Mouse (Mus musculus): ENCODE data around the gene Malsu1.

Malsu1 gene

DNA sequence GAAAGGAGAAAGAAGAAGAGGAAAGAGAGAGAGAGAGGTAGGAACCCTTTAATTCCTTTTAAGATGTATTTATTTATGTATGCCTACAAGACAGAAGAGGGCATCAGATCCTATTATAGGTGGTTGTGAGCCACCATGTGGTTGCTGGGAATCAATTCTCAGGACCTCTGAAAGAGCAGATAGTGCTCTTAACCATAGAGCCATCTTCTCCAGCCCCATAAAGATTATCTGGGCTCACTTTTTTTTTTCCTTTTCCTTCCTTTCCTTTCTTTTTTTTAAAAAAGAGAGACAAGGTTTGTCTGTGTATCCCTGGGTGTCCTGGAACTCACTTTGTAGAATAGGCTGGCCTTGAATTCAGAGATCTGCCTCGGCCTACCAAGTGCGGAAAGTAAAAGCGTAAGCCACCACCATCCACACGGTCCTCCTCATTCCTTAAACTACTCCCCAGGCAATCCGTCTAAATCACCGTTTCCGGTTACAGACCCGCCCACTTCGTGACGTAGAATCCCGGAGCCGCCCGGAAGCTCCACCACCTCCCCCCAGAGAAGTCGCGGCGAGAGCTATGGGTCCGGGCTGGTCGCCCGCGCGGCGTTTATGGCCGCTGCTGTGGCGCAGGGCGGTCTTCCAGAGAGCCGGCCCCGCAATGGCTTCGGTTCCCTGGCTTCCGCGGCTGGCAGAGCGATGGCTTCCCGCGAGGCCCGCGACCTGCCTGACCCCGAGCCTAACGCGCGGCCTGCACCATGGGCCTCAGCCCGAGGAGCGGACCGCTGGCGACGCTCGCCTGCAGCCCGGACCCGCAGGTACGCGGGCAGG, at the start of gene Malsu1:
Gene Malsu1, plus strand, starts transcription at position 492 of the 813 bp plus-strand sequence.
- DNase-seq (ENCODE audit: low read depth, low spot score), result peak; percentile 98

DNA sequence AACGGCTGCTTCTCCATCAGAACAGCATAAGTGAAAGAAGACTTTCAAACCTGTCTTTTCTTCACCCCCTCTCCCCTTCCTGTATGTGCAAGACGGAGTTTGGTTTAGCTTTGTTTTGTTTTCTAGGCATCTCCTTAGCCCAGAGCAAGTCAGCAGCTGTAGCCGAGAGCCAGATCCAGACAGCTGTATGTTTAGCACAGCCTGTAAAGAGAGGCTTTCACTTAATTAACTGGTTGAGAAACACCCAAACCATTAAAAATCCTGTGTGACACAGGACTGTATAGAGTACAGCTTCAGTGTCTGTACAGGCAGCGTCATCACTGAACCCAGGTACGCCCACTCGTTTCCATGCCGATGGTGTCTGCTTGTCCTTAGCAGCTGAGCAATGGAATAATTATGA, 48.3 kb upstream of the Malsu1 start:
- no peak for DNase-seq (ENCODE audit: low read depth, low spot score)

DNA sequence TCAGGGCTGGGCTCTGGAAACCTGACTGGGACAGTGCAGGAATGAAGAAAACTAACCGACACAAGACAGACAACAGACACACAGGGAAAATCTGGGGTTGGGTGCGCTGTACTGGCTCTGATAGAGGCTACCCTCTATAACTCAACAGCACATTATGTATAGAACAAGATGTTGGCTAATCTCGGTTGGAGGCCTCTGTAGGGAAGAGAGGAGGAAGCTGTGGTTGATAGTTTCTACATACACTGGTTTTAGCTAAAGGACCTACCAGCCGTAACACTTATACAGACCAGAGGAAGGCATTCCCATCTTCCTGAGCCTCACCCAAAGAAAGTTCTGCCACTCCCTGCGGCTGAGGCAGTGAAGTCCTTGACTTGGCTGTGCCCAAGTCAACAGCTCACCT, 47.1 kb upstream of the Malsu1 start:
- DNase-seq (ENCODE audit: low read depth, low spot score), result no peak

DNA sequence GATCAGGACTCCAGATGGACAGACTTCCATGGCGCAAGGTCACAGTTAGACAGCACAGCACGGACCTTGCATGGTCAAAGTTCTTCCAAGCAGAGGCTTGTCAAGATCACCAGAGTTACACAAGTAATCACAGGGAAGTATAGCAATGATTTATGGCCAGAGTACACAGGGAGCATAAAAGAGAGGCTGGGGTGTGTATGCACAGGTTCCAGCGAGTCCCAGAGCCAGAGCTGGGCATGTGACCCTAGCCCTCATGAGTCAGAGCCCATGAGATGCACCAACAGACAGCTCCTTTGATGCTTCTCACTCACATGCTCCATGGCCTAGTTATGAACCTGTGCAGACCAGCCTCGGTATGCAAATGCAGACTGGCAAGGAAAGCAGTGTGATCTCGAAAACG, 45.6 kb upstream of the Malsu1 start:
- no peak for DNase-seq (ENCODE audit: low read depth, low spot score)

DNA sequence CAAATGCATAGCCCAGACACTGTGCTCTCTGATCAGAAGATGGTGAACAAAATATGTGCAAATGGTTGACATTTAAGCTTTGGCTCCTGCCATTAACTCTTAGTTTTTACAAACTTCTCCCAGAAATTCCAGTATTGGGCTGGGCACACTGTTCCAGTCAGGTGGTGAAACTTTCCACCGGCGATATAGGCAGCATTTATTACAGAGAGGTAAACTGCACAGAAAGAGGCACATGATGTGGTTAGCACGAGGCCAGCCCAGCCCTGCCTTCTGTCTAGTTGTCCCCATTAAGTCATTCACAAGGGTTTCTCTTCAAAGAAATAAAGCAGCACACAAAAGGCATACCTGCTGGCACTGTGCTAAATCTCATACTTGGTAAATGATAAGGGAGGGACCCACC, 44.9 kb upstream of the Malsu1 start:
- DNase-seq (ENCODE audit: low read depth, low spot score), result no peak

DNA sequence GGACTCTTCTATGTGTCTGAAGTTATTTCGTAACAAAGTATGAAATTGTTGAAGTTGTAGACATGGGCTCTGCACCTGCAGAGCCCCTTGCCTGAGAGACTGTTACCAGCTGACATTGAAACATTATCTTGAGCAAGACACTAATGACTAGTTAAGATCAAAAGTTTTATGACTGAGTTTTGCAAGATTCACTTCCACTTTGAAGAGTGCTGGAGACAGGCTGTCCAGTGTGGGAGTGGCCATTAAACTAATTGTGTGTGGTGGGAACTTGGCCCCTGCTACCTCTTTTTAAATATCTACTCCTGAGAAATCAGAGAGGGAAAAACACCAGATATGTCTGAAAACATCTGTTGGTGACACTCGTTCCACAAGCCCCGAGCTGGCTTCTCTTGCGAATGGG, 42.4 kb upstream of the Malsu1 start:
- no peak for DNase-seq (ENCODE audit: low read depth, low spot score)

DNA sequence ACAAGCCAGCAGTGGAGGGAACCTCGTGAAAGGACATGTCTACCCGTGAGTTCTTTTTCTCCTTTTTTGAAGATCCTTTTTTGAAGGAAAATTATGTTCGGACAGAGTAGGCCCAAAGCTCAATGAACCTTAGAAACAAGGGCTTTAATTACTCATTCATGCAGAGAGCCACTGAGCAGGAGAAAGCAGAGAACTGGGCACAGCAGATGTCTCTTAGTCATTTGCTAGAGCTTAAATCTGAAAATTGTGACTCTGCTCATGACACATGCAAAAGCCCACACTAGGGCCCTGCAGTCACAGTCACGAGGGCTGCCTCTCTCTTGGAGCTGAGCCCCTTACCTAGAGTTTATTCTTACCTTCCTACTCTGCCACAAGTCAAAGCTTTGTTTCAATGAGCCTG, 40.8 kb upstream of the Malsu1 start:
- DNase-seq (ENCODE audit: low read depth, low spot score), result peak; percentile 67

DNA sequence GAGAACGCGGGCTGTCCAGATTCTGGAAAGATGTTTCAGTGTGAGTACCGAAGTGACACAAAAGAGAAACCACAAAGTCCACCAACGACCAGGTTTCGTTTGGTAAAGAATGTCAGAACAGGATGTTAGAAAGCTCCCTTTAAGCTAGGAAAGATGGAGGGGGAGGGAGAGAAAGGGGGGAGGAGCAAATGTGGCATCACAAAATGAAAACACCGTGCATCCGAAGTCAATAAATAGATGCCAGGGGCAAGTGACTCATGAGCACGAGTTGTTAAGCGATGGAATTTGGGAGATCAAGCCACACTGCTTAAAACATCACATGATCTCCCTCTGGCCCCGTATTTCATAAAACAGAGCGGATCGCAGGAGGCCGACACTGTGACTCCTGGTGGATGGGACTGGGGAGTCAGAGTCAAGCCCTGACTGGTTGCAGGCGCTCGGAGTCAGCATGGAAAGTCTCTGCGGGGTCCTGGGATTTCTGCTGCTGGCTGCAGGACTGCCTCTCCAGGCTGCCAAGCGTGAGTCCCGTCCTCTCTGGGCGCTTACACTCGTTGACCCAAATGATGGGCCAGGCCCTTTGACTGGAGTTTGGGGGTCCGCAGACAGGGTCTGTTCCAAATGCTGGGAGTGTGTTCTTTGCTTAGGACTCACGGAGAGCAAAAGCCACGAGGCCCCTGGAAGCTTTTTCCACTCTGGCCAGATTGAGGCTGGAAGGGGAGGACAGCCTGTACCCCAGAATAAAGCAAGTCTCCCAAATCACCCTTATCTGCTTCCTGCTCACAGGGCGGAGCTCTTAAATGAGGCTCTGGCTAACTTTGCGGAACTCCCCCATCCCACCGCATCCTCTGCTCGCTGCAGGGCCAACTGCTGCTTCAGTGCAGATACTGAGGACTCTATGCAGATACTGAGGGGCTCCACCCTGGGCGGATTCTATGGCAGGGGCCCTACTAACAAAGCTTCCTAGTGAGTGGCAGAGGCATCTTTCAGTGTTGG, 37.0 kb upstream of the Malsu1 start, which contains the start of gene Gpnmb:
Gene Gpnmb, plus strand, starts transcription at position 272 of the 993 bp plus-strand sequence.
- peak; percentile 24 for DNase-seq (ENCODE audit: low read depth, low spot score)

DNA sequence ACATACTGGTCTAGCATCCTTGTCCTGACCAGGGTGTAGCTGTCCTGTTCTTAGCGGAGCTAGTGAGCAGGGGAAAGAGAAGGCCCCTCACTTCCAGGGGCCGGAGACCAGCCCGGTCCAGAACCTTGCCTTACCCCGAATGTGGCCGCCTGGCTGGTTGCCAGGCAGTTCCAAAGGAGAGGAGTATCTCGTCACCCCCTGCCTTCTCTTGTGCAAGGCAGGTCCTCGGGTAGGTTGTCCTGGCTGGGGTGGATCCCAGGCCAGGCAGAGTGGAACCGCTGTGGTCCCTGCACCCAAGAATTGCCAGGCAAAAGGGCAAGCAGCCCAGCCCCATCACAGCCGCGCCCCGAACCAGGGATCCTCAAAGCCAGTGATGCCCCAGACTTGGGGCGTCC, 36.3 kb upstream of the Malsu1 start:
- no peak for DNase-seq (ENCODE audit: low read depth, low spot score)

DNA sequence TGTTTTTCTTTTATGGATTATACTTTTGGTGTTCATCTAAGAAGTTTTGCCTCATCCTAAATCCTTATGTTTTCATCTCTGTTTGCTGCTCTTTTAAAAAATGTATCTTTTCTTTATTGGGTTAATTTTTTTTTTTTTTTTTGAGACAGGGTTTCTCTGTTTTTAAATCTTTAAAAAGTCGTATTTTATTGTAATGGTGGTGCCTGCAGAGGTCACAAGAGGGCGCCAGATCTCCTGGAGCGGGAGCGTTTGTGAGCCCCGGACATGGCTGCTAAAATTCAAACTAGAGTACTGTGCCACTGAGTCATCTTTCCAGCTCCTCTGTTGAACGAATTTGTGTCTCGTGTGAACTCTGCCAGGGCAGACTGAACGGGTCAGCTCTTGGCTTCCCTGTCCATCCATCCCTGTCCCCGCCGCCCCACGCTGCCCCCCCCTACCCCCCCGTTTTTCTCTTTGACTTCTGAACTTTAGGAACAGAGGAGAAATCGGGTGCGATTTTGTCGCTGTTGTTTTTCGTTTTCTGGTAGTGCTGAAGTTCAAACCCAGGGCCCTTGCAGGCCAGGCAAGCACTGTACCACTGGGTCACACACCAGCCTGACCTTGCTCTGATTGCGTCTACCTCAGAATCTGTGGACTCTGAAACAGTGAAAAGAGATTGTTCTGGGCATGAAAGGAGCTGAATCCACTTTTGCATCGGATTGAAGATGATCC, 34.0 kb upstream of the Malsu1 start:
- peak; percentile 67 for DNase-seq (ENCODE audit: low read depth, low spot score)

DNA sequence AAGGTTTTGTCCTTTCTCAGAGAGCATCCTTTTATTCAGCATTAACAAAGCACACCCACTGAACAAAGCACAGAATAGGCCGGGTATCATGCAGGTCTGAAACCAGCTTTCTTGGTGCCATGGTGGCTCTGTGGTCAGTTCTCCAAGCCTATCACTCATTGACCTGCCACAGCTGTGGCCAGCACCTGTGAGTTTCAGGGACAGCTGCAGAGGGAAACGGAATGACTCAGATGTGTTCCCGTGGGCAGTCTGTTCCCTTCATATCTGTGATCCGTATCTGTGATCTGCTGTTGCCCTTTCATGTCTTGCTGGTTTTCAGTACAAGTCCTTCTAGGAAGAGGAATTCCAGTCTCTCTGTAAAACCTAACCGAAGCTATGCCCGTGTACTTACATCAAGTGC, 27.1 kb upstream of the Malsu1 start:
- DNase-seq (ENCODE audit: low read depth, low spot score), result no peak

DNA sequence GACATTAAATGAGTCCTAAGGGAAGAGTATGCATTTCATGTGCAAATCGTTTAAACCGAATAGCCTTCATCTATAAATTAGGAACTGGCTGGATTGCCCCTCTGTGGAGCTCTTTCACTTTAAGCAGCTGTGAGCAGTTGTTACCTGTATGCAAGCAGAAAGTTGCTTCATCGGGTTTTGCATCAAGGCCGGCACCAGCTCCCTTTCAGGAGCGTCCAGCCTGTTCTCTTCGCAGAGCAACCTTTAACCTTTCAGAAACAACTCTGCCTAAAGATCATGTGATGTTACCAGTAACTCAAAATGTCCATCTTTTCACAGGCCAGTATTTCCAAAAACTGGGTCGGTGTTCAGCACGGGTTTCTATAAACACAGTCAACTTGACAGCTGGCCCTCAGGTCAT, 26.6 kb upstream of the Malsu1 start:
- no peak for DNase-seq (ENCODE audit: low read depth, low spot score)

DNA sequence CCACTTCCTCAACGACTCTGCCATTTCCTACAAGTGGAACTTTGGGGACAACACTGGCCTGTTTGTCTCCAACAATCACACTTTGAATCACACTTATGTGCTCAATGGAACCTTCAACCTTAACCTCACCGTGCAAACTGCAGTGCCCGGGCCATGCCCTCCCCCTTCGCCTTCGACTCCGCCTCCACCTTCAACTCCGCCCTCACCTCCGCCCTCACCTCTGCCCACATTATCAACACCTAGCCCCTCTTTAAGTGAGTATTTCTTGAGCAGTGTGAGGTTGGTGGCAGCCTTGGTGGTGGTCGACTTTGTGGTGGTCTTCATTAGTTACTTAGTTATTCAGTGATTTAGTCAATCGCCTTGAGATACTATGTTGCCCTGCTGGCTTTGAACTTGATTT, 25.7 kb upstream of the Malsu1 start:
- no peak for DNase-seq (ENCODE audit: low read depth, low spot score)

DNA sequence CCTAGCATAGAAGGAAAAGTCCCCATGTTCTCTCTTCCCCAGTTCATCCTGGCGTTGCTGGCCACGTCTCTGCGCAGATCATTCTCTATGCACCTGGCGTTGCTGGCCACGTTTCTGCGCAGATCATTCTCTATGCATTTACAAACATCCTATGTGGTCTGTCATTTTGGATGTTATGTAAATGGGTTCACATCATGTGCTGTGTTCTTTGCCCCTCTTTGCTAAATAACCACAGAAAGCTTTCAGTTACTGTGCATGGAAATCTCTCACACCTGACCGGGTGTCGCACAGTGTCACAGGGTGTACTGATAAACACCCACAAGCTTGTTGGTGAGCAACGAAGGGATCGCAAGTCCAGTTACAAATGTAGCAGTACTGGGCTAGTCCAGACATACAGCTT, 25.2 kb upstream of the Malsu1 start:
- no peak for DNase-seq (ENCODE audit: low read depth, low spot score)

DNA sequence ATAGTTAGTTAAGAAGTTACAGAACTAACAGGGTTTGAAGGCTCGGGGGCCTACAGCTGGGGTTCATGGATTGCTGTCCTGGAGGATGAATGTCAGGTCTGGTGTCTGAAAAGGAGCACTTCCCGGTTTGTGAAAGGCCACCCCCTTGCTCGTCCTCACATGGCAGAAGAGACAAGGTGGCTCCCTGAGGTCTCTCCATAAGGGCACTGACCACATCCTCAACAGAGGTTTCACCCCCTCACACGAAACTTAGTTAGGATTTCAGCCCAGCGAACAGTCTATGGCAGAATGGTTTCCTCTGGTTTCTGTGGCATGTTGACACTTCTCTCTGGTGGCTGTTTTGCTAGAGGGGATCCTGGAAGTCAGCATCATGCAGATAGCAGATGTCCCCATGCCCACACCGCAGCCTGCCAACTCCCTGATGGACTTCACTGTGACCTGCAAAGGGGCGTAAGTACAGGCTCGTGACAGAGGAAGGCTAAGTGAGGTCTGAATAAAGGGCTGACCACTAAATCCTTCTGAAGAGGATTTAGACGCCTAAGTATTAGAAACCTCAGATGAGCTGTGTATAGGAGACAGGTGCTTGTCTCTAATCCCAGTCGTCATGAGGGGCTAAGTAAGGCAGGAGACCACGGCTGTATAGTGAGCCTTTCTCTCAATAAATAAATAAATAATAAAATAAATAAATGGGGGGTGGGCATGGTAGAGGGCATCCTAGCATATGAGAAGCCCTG, 22.8 kb upstream of the Malsu1 start:
- no peak for DNase-seq (ENCODE audit: low read depth, low spot score)

DNA sequence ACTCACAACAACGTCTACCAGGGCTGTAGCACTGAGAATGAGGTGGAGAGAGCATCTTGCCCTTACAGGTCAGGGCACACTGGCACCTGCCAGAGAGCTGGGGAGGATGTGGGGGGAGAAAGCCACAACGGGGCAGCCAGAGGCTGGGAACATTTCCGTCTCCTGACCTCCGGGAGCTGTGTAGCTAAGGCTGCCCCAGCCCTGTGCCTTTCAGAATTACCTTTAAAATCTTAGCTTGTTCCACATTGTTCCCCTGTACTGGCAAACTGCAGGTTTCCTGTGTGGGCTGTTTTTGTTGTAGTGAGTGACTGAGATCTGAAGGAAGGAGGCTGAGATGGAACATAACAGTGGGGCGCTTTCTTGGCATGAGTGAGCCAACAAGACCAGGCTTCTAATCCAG, 21.4 kb upstream of the Malsu1 start:
- no peak for DNase-seq (ENCODE audit: low read depth, low spot score)

DNA sequence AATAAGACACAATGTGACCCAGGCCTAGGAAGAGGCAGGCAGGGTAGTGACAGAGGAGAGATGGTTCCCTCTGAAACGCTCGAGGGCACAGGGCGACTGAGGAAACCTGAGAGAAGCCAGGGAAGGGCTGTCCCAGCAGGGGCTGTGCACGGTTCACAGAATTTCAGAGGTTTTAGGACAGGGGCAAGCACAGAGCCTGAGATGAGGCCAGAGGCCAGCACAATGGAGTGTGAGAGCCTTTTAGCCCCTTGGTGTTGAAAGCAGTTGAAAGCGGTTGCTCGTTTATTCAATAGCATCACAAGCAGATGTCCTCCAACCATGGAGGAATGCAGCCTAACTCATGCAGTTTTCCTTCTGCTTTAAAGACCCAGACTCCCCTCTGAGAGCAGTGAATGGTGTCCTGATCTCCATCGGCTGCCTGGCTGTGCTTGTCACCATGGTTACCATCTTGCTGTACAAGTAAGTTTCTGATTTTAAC, 18.3 kb upstream of the Malsu1 start:
- DNase-seq (ENCODE audit: low read depth, low spot score), result peak; percentile 53

DNA sequence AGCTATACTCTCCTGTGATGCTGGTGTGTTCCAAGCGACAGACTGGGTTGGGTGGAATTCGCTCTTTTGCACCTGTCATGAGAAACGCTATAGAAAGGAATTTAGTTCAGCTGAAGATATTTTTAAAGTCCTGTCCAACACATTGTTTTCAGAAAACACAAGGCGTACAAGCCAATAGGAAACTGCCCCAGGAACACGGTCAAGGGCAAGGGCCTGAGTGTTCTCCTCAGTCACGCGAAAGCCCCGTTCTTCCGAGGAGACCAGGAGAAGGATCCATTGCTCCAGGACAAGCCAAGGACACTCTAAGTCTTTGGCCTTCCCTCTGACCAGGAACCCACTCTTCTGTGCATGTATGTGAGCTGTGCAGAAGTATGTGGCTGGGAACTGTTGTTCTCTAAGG, 17.6 kb upstream of the Malsu1 start:
- peak; percentile 9 for DNase-seq (ENCODE audit: low read depth, low spot score)

DNA sequence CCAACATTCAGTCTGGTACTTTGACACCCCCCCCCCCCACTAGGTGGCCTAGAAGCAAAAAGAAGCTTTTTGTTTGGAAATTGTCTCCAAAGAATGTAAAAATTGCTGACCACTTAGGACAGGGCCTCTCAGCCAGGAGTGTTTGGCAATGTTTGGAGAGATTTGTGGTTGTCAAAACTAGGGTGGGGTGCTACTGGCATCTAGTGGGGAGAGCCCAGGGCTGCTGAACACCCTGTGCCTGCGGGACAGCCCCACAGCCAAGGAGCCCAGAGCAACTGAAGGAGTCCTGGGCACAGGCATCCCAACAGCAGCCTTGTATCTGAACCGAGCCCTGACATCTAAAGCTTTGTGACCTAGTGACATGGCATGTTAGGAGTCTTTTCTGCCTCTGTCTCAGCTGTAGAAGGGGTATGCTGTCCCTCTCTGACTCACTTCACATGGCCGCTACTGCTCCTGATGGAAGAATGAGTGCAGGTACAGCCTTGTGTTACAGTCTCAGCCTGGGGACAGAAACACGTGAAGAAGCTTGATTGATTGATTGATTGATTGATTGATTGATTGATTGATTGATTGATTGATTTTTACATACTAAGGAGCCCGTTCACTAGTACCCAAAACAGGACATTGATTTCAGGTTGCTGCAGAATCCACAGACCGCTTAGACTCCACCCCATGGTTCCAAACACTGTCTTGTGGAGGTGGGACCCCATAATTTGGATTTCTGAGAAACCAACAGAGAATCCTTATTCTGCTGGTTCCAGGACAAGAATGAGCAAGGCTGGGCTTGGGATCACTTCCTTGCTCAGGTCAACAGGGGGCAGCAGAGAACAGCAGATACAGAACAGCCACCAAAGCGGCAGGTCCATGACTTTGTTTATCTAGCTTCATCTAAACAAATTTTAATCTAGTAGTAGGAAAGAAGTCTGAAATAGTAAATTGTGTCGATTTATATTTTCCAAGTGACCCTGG, 16.3 kb upstream of the Malsu1 start:
- DNase-seq (ENCODE audit: low read depth, low spot score), result peak; percentile 77

DNA sequence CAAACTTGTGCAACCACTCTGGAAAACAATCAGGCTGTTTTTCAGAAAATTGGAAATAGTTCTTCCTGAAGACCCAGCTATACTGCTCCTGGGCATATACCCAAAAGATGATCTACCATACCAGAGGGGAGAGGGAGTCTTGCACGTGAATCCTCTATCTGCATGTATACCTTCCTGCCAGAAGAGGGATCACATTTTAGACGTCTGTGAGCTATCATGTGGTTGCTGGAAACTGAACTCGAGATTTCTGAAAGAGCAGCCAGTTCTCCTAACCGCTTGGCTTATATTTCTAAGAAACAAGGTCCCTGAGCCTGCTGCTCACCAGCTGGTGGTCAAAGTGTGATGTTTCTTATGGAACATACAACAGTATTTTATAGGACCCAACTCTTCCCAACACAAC, 5.2 kb upstream of the Malsu1 start:
- no peak for DNase-seq (ENCODE audit: low read depth, low spot score)

Measured in brain, adult 2 months (tissue).